Mouse (Mus musculus) lung, embryonic 14.5 days (tissue): Measurements from ENCODE around the gene Dhx40. TPM values are rescaled to one million over a fixed set of nuclear protein-coding genes. Genes with fewer than 3 reads are reported as not detected.
A peak's percentile ranks its signal among the peaks of the same experiment; 100 is the strongest.
"Not testable (repeated sequence)": the region's sequence is repeated elsewhere in the genome, so short reads cannot be mapped to it uniquely, and the experiment has no call there.

Experiments used
- ATAC-seq: fragments of 200-750 bp; cut with Nextera tagmentation; 2 replicates; pipeline ENCODE4 v1.8.0; 2017; ENCODE audit warnings: mild to moderate bottlenecking, moderate TSS enrichment, moderate library complexity; ENCODE audit not compliant: insufficient read depth
- DNase-seq: peaks from one replicate; pipeline ENCODE4 v3.0.0-alpha.2; 2015
- H3K27ac ChIP-seq: fragments of 300-500 bp; sonication (generic); 2 replicates; pipeline ENCODE4 v1.5.1; 2014; ENCODE audit warnings: low read depth, mild to moderate bottlenecking, moderate library complexity
- H3K27me3 ChIP-seq: fragments of 300-500 bp; sonication (generic); 2 replicates; pipeline ENCODE4 v1.6.1; 2014; ENCODE audit warnings: low read length, control low read depth; ENCODE audit not compliant: insufficient read depth
- H3K36me3 ChIP-seq: fragments of 300-500 bp; sonication (generic); 2 replicates; pipeline ENCODE4 v1.6.1; 2014; ENCODE audit warnings: control low read depth; ENCODE audit not compliant: insufficient read depth
- H3K4me1 ChIP-seq: fragments of 300-500 bp; sonication (generic); 2 replicates; pipeline ENCODE4 v1.6.1; 2014; ENCODE audit warnings: antibody characterized with exemption, control low read depth; ENCODE audit not compliant: insufficient read depth
- H3K4me2 ChIP-seq: fragments of 300-500 bp; sonication (generic); 2 replicates; pipeline ENCODE4 v1.6.1; 2014; ENCODE audit warnings: mild to moderate bottlenecking
- H3K4me3 ChIP-seq: fragments of 300-500 bp; sonication (generic); 2 replicates; pipeline ENCODE4 v1.5.1; 2014; ENCODE audit warnings: low read depth, low read length
- H3K9ac ChIP-seq: fragments of 300-500 bp; sonication (generic); 2 replicates; pipeline ENCODE4 v1.6.1; 2014
- H3K9me3 ChIP-seq: fragments of 300-500 bp; sonication (generic); 2 replicates; pipeline ENCODE4 v1.6.1; 2016; ENCODE audit warnings: low read depth, low read length, control low read depth
- CTCF ChIP-seq: IDR thresholded peaks from 2 replicates; pipeline ENCODE4 v1.5.1; 2016; ENCODE audit warnings: antibody characterized with exemption, low read depth
- WGBS: fragments of 180-500 bp; shearing (Covaris S2); extraction: QIAGEN DNeasy Blood & Tissue Kit; methylation state at CpG from one replicate; pipeline ENCODE4 v1.1.7; 2014; 5-methylcytosine and 5-hydroxymethylcytosine counted together
- polyA plus RNA-seq: library from polyadenylated mRNA; unstranded; fragments of >200 nt; fragmentation: Nextera tagmentation; extraction: Ambion mirVana; gene quantifications from 2 replicates; pipeline ENCODE4 v1.2.1, GENCODE M21; 2014

The Dhx40 gene
- polyA plus RNA-seq, 1 experiment from 2014 or later, result 29.9 TPM

DNA sequence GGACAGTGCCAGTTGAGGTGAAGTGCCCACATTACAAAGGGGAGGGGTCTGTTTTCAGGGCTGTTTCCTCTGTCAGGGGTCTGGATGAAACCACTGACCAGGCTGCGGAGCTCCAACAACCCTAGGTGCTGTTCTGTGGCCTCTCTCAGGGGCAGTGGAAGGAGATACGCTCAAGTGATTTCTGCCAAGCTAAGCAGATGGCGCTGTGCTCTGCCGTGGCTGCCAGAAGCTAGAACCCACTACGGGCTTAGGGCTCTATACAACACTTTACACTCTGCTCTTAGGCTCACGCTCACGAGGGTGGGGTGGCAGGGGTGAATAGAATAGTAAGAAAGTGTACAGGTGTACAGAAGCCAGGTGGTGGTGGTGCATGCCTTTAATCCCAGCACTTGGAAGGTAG, 26.5 kb upstream of the Dhx40 start:
- WGBS, result 83% methylated on average over 7 of the region's 7 CpGs
- no peak for DNase-seq
- no peaks in the 10 kb centered on the region for H3K9me3 ChIP-seq

DNA sequence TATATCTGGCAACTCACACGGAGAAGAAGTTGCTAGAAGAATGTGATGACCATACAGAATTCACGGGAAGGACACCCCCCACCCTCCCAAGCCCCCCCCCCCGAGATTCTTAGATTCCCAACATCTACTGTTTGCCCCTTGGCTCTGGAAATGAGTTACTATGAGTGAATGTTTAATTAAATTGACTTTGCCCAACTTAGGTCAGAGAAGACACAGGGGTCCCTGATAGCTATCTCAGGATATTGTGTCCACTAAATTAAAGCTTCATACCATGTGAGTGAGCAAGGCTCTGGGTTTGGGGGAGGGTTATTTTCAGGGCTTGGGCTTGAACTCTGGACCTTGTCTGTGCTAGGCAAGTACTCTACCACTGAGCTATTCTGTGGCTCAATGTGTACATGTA, 25.6 kb upstream of the Dhx40 start:
- Histone ChIP-seq H3K4me2 (no peak overlapping the region), H3K27me3 (no peaks in the 10 kb centered on the region), H3K4me1 (no peaks in the 10 kb centered on the region), H3K4me3 (no peak overlapping the region), H3K36me3 (no peaks in the 10 kb centered on the region), H3K9ac (no peak overlapping the region), H3K9me3 (no peaks in the 10 kb centered on the region), H3K27ac (no peak overlapping the region)
- TF ChIP-seq CTCF, result no peak
- ATAC-seq (no peak), DNase-seq (no peak)
- WGBS, result 46% methylated on average over 3 of the region's 3 CpGs

More for the DNA sequence above, 26.5 kb upstream of the Dhx40 start:
- no peak overlapping the region for H3K4me3 ChIP-seq
- no peak overlapping the region for H3K9ac ChIP-seq
- no peak overlapping the region for H3K4me2 ChIP-seq
- ATAC-seq, result no peak
- no peaks in the 10 kb centered on the region for H3K4me1 ChIP-seq
- no peaks in the 10 kb centered on the region for H3K27me3 ChIP-seq
- no peaks in the 10 kb centered on the region for H3K36me3 ChIP-seq
- no peak for TF ChIP-seq CTCF
- H3K27ac ChIP-seq, result no peak overlapping the region

DNA sequence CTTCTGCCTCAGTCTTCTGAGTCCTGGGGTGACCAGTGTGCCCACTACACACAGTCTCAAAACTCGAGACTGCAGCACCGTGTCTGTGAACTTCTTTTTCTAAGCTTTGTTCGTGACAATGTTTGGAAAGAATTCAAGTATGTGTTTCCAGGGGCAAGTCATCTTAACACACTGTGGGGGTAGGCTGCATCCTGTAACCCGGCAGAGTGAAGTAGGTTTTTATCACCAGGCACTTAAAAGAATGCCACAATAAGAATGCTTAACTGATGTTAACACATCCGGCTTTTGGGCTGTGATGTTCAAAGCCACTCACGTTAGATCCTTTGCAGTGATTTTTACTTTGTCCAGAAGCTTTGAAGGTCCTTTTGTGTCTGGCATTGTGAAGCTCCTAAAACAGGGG, 20.9 kb upstream of the Dhx40 start:
- Histone ChIP-seq H3K27me3 (no peaks in the 10 kb centered on the region), H3K27ac (peak overlapping the region; percentile 63), H3K36me3 (no peaks in the 10 kb centered on the region), H3K4me2 (no peak overlapping the region), H3K4me1 (no peaks in the 10 kb centered on the region), H3K4me3 (no peak overlapping the region), H3K9me3 (no peaks in the 10 kb centered on the region), H3K9ac (no peak overlapping the region)
- TF ChIP-seq CTCF, result no peak
- WGBS, result 14% methylated on average over 6 of the region's 6 CpGs
- ATAC-seq (no peak), DNase-seq (peak; percentile 53)

DNA sequence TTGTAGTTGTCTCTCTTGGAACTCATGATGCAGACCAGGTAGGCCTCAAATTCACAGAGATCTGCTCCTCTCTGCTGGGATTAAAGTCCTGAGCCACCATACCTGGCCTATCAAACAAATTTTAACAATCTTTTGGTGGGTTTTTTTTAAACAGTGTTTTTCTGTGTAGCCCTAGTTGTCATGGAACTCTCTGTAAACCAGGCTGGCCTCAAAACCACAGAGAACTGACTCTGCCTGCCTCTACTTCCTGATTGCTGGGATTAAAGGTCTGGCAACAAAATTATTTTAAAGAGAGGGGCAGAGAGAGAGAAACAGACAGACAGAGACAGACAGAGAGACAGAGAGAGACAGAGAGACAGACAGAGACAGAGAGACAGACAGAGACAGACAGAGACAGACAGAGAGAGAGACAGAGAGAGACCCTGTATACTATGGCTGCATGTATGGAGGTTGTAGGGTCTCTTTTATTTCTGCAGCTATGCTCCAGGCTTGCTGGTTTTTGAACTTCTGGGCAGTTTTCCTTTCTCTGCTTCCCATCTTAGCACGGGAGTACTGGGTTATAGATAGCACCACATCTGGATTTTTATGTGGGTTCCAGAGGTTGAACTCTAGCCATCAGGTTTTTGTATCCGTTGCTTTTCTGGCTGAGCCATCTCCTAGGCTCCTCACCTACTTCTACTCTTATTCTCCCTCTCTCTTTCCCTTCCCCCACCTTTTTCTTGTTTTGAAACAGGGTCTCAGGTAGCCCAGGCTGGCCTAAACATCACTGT, 20.1 kb upstream of the Dhx40 start:
- ATAC-seq (no peak), DNase-seq (no peak)
- 69% methylated on average over 2 of the region's 2 CpGs for WGBS
- Histone ChIP-seq H3K27me3 (no peaks in the 10 kb centered on the region), H3K4me3 (no peak overlapping the region), H3K4me2 (no peak overlapping the region), H3K27ac (peak overlapping the region; percentile 63), H3K9ac (no peak overlapping the region), H3K9me3 (no peaks in the 10 kb centered on the region), H3K36me3 (no peaks in the 10 kb centered on the region), H3K4me1 (no peaks in the 10 kb centered on the region)
- no peak for TF ChIP-seq CTCF

DNA sequence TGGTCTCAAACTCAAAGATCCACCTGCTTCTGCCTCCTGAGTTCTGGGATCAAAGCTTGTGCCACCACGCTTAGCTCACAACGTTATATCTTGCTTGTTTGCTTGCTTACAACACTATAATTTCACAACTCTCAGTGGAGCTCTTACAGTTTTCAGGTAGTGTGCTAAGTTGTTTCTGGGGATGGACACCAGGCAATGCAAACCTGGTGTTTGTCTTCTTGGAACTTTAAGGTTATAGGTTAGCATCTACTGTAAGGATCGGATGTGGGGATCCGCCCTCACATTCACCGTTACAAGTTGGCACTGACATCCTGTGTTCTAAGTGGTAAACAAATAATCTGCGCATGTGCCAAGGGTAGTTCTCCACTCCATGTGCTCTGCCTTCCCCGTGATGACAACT, 16.9 kb upstream of the Dhx40 start:
- ATAC-seq (no peak), DNase-seq (no peak)
- TF ChIP-seq CTCF, result no peak
- no peak overlapping the region for H3K27ac ChIP-seq
- no peak overlapping the region for H3K4me2 ChIP-seq
- no peaks in the 10 kb centered on the region for H3K9me3 ChIP-seq
- H3K27me3 ChIP-seq, result no peaks in the 10 kb centered on the region
- WGBS, result 88% methylated on average over 6 of the region's 7 CpGs
- H3K9ac ChIP-seq, result no peak overlapping the region
- no peaks in the 10 kb centered on the region for H3K36me3 ChIP-seq
- no peak overlapping the region for H3K4me3 ChIP-seq
- H3K4me1 ChIP-seq, result no peaks in the 10 kb centered on the region

DNA sequence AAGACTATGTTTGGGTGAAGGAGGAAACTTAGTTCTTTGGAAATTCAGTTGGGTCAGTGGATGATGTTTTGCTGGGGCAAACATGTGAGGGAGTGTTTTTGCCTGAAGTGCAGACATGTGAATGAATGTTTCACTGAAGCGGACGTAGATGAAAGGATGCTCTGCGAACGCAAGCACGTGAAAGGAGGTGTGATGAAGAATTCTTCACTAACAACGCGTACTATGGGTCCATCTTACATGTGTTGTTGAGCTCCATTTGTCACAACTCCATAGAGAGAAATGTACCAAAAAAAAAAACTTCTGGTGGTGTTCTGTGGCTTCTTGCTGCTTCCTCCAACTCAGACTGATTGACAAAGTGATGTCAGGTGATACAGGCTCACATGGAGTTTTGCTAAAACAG, 15.0 kb upstream of the Dhx40 start:
- ATAC-seq, result no peak
- no peak for TF ChIP-seq CTCF
- 67% methylated on average over 7 of the region's 7 CpGs for WGBS

DNA sequence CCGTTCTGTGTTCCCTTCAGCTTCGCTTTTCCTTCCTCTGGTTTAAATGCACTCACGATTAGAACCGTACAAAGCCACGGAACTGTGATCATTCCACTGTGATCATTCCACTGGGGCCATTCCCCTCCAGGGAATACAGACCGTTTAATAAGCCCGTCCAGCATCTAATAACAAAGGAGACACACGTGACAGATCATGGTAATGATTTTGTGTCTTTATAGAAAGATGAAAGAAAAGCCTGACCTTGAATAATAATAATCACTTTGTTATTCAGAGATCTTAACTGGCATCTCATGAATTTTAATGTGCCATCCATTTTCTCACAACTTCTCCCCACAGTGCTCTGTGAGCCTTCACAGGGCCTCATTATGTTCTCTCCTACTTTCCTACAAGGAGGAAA, 12.0 kb upstream of the Dhx40 start:
- Histone ChIP-seq H3K4me3 (no peak overlapping the region), H3K4me1 (no peaks in the 10 kb centered on the region), H3K9me3 (no peaks in the 10 kb centered on the region), H3K27ac (no peak overlapping the region), H3K36me3 (no peaks in the 10 kb centered on the region), H3K9ac (no peak overlapping the region), H3K4me2 (no peak overlapping the region), H3K27me3 (no peaks in the 10 kb centered on the region)
- no peak for TF ChIP-seq CTCF
- DNase-seq (no peak), ATAC-seq (no peak)
- 76% methylated on average over 8 of the region's 8 CpGs for WGBS

More for the DNA sequence above, 15.0 kb upstream of the Dhx40 start:
- no peak for DNase-seq
- no peaks in the 10 kb centered on the region for H3K4me1 ChIP-seq
- no peaks in the 10 kb centered on the region for H3K36me3 ChIP-seq
- H3K27ac ChIP-seq, result no peak overlapping the region
- no peaks in the 10 kb centered on the region for H3K27me3 ChIP-seq
- H3K9me3 ChIP-seq, result no peaks in the 10 kb centered on the region
- H3K9ac ChIP-seq, result no peak overlapping the region
- H3K4me3 ChIP-seq, result no peak overlapping the region
- no peak overlapping the region for H3K4me2 ChIP-seq

DNA sequence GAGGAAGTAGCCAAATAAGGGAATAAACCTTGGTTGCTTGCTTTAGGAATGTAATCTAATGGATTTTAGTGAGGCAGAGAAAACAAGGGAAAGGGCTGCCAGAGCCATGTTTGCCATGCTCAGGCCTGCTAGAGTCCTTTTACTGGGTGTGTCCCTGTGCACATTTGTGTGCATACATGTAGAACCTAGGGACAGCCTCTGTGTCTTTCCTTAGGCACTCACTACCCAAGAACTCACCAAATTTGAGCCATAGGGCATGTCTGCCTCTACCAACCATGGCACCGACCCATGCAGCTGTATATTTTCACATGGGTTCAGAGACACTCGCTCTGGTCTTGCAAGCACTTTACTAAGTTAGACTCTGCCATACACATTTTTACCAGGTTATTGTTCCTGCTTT, 11.4 kb upstream of the Dhx40 start:
- H3K4me1 ChIP-seq, result no peaks in the 10 kb centered on the region
- no peak for ATAC-seq
- WGBS, result 94% methylated on average over 2 of the region's 2 CpGs
- no peak overlapping the region for H3K4me2 ChIP-seq
- TF ChIP-seq CTCF, result no peak
- no peaks in the 10 kb centered on the region for H3K36me3 ChIP-seq
- no peaks in the 10 kb centered on the region for H3K27me3 ChIP-seq
- no peak overlapping the region for H3K4me3 ChIP-seq
- no peak overlapping the region for H3K9ac ChIP-seq
- no peak overlapping the region for H3K27ac ChIP-seq
- no peaks in the 10 kb centered on the region for H3K9me3 ChIP-seq
- DNase-seq, result no peak

DNA sequence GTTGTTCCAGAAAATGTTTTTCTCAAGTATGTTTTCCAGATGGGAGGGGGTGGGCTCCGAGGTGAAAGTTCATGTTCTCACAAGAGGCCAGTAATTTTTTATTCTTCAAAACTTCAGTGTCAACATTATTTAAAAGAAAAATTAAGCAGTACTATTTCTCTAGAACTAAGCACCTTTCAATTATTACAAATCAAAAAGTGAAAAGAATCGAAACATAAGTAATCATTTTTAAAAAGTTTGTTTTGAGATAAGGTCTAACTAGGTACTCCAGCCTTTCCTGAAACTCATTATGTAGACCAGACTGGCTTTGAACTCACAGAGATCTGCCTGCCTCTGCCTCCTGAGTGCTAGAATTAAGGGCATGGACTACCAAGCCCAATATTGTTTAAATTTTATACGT, 8.7 kb upstream of the Dhx40 start:
- ATAC-seq, DNase-seq, H3K4me1 ChIP-seq, H3K27me3 ChIP-seq, H3K9ac ChIP-seq, H3K27ac ChIP-seq, H3K4me3 ChIP-seq, H3K4me2 ChIP-seq, H3K9me3 ChIP-seq, H3K36me3 ChIP-seq: not testable (repeated sequence)
- WGBS, result 83% methylated on average over 3 of the region's 3 CpGs

DNA sequence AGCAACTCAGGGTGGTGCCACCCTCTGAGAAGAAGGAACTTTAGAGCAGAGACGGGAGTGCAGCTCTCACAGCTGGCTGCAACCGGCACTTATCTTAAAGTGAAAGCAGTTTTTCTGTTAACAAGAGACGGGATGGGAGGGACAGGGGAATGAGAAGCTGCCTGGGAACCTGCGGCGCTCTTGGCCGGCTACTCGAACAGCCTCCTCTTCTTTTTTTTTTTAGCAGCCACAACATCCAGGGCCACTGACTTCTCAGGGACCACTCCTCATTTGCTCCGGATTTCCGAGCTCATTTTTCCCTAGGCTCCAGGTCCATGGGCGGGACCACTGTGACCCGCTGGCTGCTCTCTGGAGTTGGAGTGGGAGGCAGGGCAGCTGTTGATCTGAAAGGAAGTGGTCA, 6.9 kb upstream of the Dhx40 start:
- not testable (repeated sequence) for H3K27ac ChIP-seq, H3K9ac ChIP-seq, H3K9me3 ChIP-seq, H3K4me2 ChIP-seq, ATAC-seq, H3K4me3 ChIP-seq, H3K27me3 ChIP-seq, H3K4me1 ChIP-seq, DNase-seq, H3K36me3 ChIP-seq
- 4% methylated on average over 5 of the region's 11 CpGs for whole genome bisulfite sequencing

DNA sequence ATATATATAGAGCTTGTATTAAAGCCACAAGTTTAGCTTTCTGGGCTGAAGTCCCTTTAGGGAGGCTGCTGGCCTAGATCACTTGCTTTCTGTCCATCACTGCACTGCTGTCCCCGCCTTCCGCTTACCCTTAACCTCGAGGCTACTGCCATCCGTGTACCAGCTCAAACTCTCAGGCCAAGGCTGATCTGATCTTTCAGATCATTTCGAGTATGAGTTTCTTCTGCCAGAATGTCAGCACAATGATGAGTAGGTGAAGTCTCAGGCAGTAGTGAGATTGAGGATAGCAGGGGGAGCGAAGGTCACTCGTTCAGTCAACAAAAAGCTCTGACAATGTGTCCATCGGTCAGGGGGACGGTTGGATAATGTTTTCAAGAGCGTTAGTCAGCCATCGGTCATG, 5.7 kb upstream of the Dhx40 start:
- H3K36me3 ChIP-seq, ATAC-seq, H3K9ac ChIP-seq, H3K27ac ChIP-seq, DNase-seq, H3K4me1 ChIP-seq, H3K4me3 ChIP-seq, H3K27me3 ChIP-seq, H3K9me3 ChIP-seq, H3K4me2 ChIP-seq: not testable (repeated sequence)
- 45% methylated on average over 5 of the region's 11 CpGs for WGBS
